Mouse (Mus musculus): ENCODE results near the gene Fhl1. TPM values are rescaled to one million over a fixed set of nuclear protein-coding genes. Genes with fewer than 3 reads are reported as not detected.
A peak's percentile ranks its signal among the peaks of the same experiment; 100 is the strongest.

Gene Fhl1
- total RNA-seq, 1 experiment from 2014 or later: 101 TPM

GRCm38 (mm10) chrX:56752144-56752543 lies 20.6 kb downstream of the Fhl1 start:
- DNase-seq: no peak

- DNase-seq: no peak
Observed at GRCm38 (mm10) chrX:56753317-56754289, 22.0 kb downstream of the Fhl1 start.

GRCm38 (mm10) chrX:56755646-56756045 lies 24.1 kb downstream of the Fhl1 start:
- peak; percentile 61 for DNase-seq

- no peak for DNase-seq
Observed at GRCm38 (mm10) chrX:56756352-56756751, 24.8 kb downstream of the Fhl1 start.

GRCm38 (mm10) chrX:56760257-56760760 lies 28.7 kb downstream of the Fhl1 start:
- DNase-seq: no peak

GRCm38 (mm10) chrX:56769838-56770237 lies 38.3 kb downstream of the Fhl1 start:
- DNase-seq: peak; percentile 29

GRCm38 (mm10) chrX:56771751-56772150 lies 40.2 kb downstream of the Fhl1 start:
- DNase-seq: no peak

GRCm38 (mm10) chrX:56773329-56773728 lies 41.7 kb downstream of the Fhl1 start:
- no peak for DNase-seq

GRCm38 (mm10) chrX:56786281-56787061 lies 54.9 kb downstream of the Fhl1 start:
- peak; percentile 16 for DNase-seq

- no peak for DNase-seq
Observed at GRCm38 (mm10) chrX:56787486-56787885, 55.9 kb downstream of the Fhl1 start.

GRCm38 (mm10) chrX:56790591-56790990 lies 59.0 kb downstream of the Fhl1 start:
- peak; percentile 23 for DNase-seq

GRCm38 (mm10) chrX:56791268-56791667 lies 59.7 kb downstream of the Fhl1 start:
- DNase-seq: peak; percentile 77

GRCm38 (mm10) chrX:56821765-56822603 lies 90.4 kb downstream of the Fhl1 start, which contains the start of gene Map7d3:
Gene Map7d3 (minus strand): TSS chrX:56822326.
- peak; percentile 24 for DNase-seq

GRCm38 (mm10) chrX:56827492-56827891 lies 95.9 kb downstream of the Fhl1 start:
- no peak for DNase-seq

- no peak for DNase-seq
Observed at GRCm38 (mm10) chrX:56835842-56836241, 104.3 kb downstream of the Fhl1 start.

GRCm38 (mm10) chrX:56839369-56839768 lies 107.8 kb downstream of the Fhl1 start:
- DNase-seq: peak; percentile 24

GRCm38 (mm10) chrX:56841255-56841654 lies 109.7 kb downstream of the Fhl1 start:
- no peak for DNase-seq

Data from adrenal gland, postnatal 14 days (tissue).